Mouse (Mus musculus) stomach, postnatal 0 days (tissue): Measurements from ENCODE around the gene Vwa1.

Source experiments
- CTCF ChIP-seq: IDR thresholded peaks from 2 replicates; pipeline ENCODE4 v1.5.1; 2016; ENCODE audit warnings: antibody characterized with exemption, low read depth, mild to moderate bottlenecking, moderate library complexity
- EP300 ChIP-seq: optimal IDR thresholded peaks from 2 replicates; pipeline ENCODE3; 2016; ENCODE audit warnings: antibody characterized with exemption

- TF ChIP-seq CTCF, result no peak
- no peak for TF ChIP-seq EP300
These were observed 6.4 kb upstream of the Vwa1 start for GRCm38 (mm10) chr4:155780895-155781294.
